Mouse (Mus musculus) lung, postnatal 36 days (tissue): ENCODE measurements around the gene Stx5a.

Source experiments
- DNase-seq: peaks from one replicate; pipeline ENCODE4 v3.0.0; 2022; ENCODE audit warnings: mixed read lengths

Gene Stx5a

DNA sequence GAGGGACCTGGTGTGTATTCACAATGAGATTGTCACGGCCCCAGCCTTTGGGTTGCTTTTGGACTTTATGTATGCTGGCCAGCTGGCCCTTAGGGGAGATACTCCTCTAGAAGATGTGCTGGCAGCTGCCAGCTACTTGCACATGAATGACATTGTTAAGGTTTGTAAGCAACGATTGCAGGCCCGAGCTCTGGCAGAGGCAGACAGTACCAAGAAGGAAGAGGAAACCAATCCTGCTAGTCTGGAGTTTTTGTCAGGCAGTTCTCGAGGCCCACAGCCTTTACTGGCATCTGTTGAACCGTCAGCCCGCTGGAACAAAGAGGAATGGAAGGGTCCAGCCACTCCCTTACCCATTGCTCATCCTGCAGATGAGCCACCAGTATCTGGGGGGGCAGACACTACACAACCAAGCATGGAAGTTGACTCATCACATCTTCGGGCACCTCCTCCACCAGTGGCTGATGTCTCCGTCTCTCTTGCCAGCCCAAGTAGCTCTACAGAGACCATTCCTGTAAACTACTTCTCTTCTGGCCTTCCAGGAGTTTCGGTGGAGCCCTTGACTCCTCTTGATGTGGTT, 62.1 kb downstream of the Stx5a start:
- DNase-seq: no peak

- no peak for DNase-seq
Measured at GRCm38 (mm10) chr19:8803879-8804660, 62.9 kb downstream of the Stx5a start.
